ENCODE assay signal across 9 mouse cellular contexts in the genomic region with DNA sequence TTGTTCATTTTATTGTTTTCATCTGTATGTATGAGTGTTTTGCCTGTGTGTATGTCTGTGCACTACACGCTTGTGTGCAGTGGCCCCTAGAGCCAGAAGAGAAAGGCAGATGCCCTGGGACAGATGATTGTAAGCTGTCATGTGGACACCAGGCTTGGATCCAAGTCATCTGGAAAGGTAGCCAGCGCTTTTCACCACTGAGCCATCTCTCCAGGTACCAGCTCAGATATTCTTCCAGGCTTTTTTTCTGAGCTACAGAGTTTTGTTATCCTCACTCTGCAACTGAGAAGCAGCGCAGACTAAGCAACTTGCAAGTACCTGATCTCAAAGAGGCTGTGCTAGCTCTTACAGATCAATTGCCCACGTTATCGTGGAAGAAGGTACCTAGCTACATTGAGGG. TPM values are rescaled to one million over a fixed set of nuclear protein-coding genes. Genes with fewer than 3 reads are reported as not detected.
DNase-seq lines count a peak whose midpoint lies in the region; TF ChIP-seq lines count a peak whose summit lies in the region.
"Had no signal": no experiment of that assay in that cellular context is flagged by ENCODE, and none has a peak within 500 bp of the region (broad histone marks: within the 10 kb centered on the region; RNA-seq: fewer than 3 reads in every experiment).

No protein-coding gene starts in this region.

- no peak for TF ChIP-seq CTCF in kidney, adult 2 months (conservative IDR thresholded peaks at IDR 0.05; ENCODE audit: insufficient read depth, insufficient read length, low read depth, low read length)
- TF ChIP-seq CTCF in MEL (IDR thresholded peaks at IDR 0.05 in 2 of 3, conservative IDR thresholded peaks at IDR 0.05 in 1 of 3; ENCODE audit: control insufficient read depth in 1 of 3, insufficient read depth in 1 of 3, low read depth in 2 of 3, low read length in 3 of 3, poor library complexity in 1 of 3, severe bottlenecking in 1 of 3): no peak
- TF ChIP-seq CTCF in cortical plate, adult 2 months (IDR thresholded peaks at IDR 0.05; ENCODE audit: extremely low read depth, insufficient read depth, low read length): no peak

- TF ChIP-seq POLR2A in kidney, adult 2 months (IDR thresholded peaks at IDR 0.05; ENCODE audit: low read depth, low read length): no peak
- no peak for TF ChIP-seq POLR2A in MEL (IDR thresholded peaks at IDR 0.05; ENCODE audit: control insufficient read depth in 1 of 2, insufficient read depth in 1 of 2, low read depth in 1 of 2, low read length in 2 of 2, poor library complexity in 1 of 2)
- no peak for TF ChIP-seq POLR2A in cortical plate, adult 2 months (IDR thresholded peaks at IDR 0.05; ENCODE audit: extremely low read depth, insufficient read depth, low read length)

- no peaks in the 10 kb centered on the region for H3K36me3 ChIP-seq in kidney, adult 2 months (ENCODE audit: control insufficient read depth, insufficient read depth, low read length)
- peaks cover 0 to 18% of the 10 kb centered on the region in 2 experiments; a peak in 2 of 4 replicates for H3K36me3 ChIP-seq in MEL (ENCODE audit: control insufficient read depth in 1 of 2, insufficient read depth in 2 of 2, low read length in 2 of 2)
- H3K36me3 ChIP-seq: embryonic facial prominence, embryonic 12.5 days had no signal

- no peaks in the 10 kb centered on the region for H3K27me3 ChIP-seq in kidney, adult 2 months (replicated peaks; ENCODE audit: control insufficient read depth, insufficient read depth, low read length)
- H3K27me3 ChIP-seq in MEL (ENCODE audit: control insufficient read depth in 1 of 2, insufficient read depth in 2 of 2, low read length in 2 of 2): no peaks in the 10 kb centered on the region

- H3K4me1 ChIP-seq in kidney, adult 2 months (ENCODE audit: control insufficient read depth, insufficient read depth, low read length): no peaks in the 10 kb centered on the region; the same call in 1 of the 2 replicates
- peaks cover 10 to 12% of the 10 kb centered on the region in 2 experiments for H3K4me1 ChIP-seq in MEL (ENCODE audit: control insufficient read depth in 1 of 2, insufficient read depth in 2 of 2, low read length in 2 of 2)
- peaks cover 5% of the 10 kb centered on the region; the same call in 1 of the 2 replicates for H3K4me1 ChIP-seq in cortical plate, adult 2 months (ENCODE audit: control insufficient read depth, insufficient read depth, low read length)
- H3K4me1 ChIP-seq: embryonic facial prominence, embryonic 12.5 days had no signal

- no peak overlapping the region for H3K27ac ChIP-seq in kidney, adult 2 months (ENCODE audit: insufficient read depth, low read depth, low read length)
- H3K27ac ChIP-seq in MEL (ENCODE audit: control insufficient read depth, low read depth, low read length): no peak overlapping the region
- H3K27ac ChIP-seq in cortical plate, adult 2 months (ENCODE audit: insufficient read depth, low read length): no peak overlapping the region
- H3K27ac ChIP-seq: embryonic facial prominence, embryonic 12.5 days had no signal

- peak; percentile 66 for DNase-seq in kidney, adult 2 months
- no peak for DNase-seq in kidney, postnatal 4 days
- DNase-seq in MEL (ENCODE audit: low read depth, low spot score): peak; percentile 56
- peak; percentile 39 to 46 for DNase-seq in kidney, postnatal 25 days
- DNase-seq in urinary bladder, adult 18-20 months (ENCODE audit: low spot score in 2 of 2): no peak
- no peak for DNase-seq in thymus, postnatal 0 days (ENCODE audit: low spot score)
- DNase-seq in layer of hippocampus, adult 11-12 months (ENCODE audit: low spot score): no peak

- H3K9me3 ChIP-seq in MEL (replicated peaks; ENCODE audit: insufficient read depth, low read length): no peaks in the 10 kb centered on the region
- H3K9me3 ChIP-seq: embryonic facial prominence, embryonic 12.5 days had no signal

- peaks cover 42% of the 10 kb centered on the region for H3K79me2 ChIP-seq in MEL (ENCODE audit: control insufficient read depth, insufficient read depth, low read length, poor library complexity)

- peak overlapping the region; percentile 97 for H3K9ac ChIP-seq in MEL (ENCODE audit: control insufficient read depth, low read depth, low read length, poor library complexity, severe bottlenecking)

- WGBS in kidney, adult 2 months: 44% methylated on average over 5 of the region's 5 CpGs

- no peak overlapping the region for H3K4me3 ChIP-seq in kidney, adult 2 months (ENCODE audit: insufficient read depth, low read depth, low read length)
- peak overlapping the region; percentile 41 to 94 for H3K4me3 ChIP-seq in MEL (ENCODE audit: control insufficient read depth in 1 of 2, insufficient read depth in 1 of 2, low read depth in 2 of 2, low read length in 2 of 2)
- H3K4me3 ChIP-seq in cortical plate, adult 2 months (ENCODE audit: insufficient read depth, low read length): peak overlapping the region; percentile 6; the same call in 1 of the 2 replicates

- TF ChIP-seq RAD21 in MEL (IDR thresholded peaks at IDR 0.05; ENCODE audit: low read depth, low read length): no peak

- TF ChIP-seq EP300 in MEL (IDR thresholded peaks at IDR 0.05; ENCODE audit: low read depth in 1 of 2, low read length in 2 of 2): no peak

TF ChIP-seq in MEL, 35 proteins besides CTCF, POLR2A, EP300 and RAD21:
- TF ChIP-seq MYC (IDR thresholded peaks at IDR 0.05; ENCODE audit: low read depth, low read length) (0 out of 2 replicates have a peak, but pooled peaks have one; percentile 41), SIN3A (IDR thresholded peaks at IDR 0.05; ENCODE audit: low read length) (peak; percentile 33; the same call in 1 of the 2 replicates), MEF2A (IDR thresholded peaks at IDR 0.05; ENCODE audit: extremely low read depth, insufficient replicate concordance, low read depth, low read length, poor library complexity, severe bottlenecking) (no peak), ZMIZ1 (IDR thresholded peaks at IDR 0.05; ENCODE audit: low read depth, low read length) (no peak), NRF1 (IDR thresholded peaks at IDR 0.05; ENCODE audit: insufficient read depth, low read depth, low read length, poor library complexity, severe bottlenecking) (no peak), MAX (IDR thresholded peaks at IDR 0.05; ENCODE audit: low read length) (peak; percentile 30; the same call in 1 of the 2 replicates), E2F4 (IDR thresholded peaks at IDR 0.05; ENCODE audit: borderline replicate concordance, low read depth, low read length) (no peak), ETS1 (IDR thresholded peaks at IDR 0.05; ENCODE audit: low read depth, low read length) (peak; percentile 40)
TF ChIP-seq in MEL: peak in this region for 4.

RNA-seq across cellular contexts. Expression of gene Vps13a, which starts 1.5 kb away (rescaled TPM):
- polyA plus RNA-seq in kidney, adult 2 months (2012; rRNA removed): 3.5 and 4.2 TPM in 2 replicates
- total RNA-seq in MEL (2012; rRNA removed): 21.5 and 26.4 TPM in 2 replicates
- 100 to 1,000 TPM in 1 of 2 experiments, 10 to 100 TPM in 1; 29.7 to 335 TPM for polyA plus RNA-seq in MEL (2012; ENCODE audit: insufficient read depth in 1 of 2, insufficient read length in 2 of 2, low read depth in 1 of 2, low replicate concordance in 2 of 2, missing spikeins in 1 of 2)
- 47.1 and 50.8 TPM in 2 replicates for polyA plus RNA-seq in cortical plate, adult 2 months (2012; rRNA removed)
- 16.4 and 17.9 TPM in 2 replicates for polyA plus RNA-seq in thymus, postnatal 0 days (2015; fragmentation: Nextera tagmentation; extraction: Ambion mirVana)

Comparison
In these comparisons a context has a peak if more than half of its experiments do, and no peak if none do; other contexts are left out.
1. DNase-seq: peak in kidney, adult 2 months (single experiment), MEL (single experiment) and kidney, postnatal 25 days (2 of 2); none in kidney, postnatal 4 days (0 of 2), urinary bladder, adult 18-20 months (0 of 2), thymus, postnatal 0 days (single experiment) and layer of hippocampus, adult 11-12 months (single experiment).